Mouse (Mus musculus) cerebellum, adult (tissue): ENCODE measurements around the gene Pld5.

Experiments
- ATAC-seq: cut with Nextera tagmentation; 2 replicates; pipeline ENCODE4 v1.9.2; 2017; ENCODE audit warnings: mild to moderate bottlenecking, moderate library complexity, mixed read lengths; ENCODE audit not compliant: insufficient number of reproducible peaks, low FRiP score, low TSS enrichment

Gene Pld5

DNA sequence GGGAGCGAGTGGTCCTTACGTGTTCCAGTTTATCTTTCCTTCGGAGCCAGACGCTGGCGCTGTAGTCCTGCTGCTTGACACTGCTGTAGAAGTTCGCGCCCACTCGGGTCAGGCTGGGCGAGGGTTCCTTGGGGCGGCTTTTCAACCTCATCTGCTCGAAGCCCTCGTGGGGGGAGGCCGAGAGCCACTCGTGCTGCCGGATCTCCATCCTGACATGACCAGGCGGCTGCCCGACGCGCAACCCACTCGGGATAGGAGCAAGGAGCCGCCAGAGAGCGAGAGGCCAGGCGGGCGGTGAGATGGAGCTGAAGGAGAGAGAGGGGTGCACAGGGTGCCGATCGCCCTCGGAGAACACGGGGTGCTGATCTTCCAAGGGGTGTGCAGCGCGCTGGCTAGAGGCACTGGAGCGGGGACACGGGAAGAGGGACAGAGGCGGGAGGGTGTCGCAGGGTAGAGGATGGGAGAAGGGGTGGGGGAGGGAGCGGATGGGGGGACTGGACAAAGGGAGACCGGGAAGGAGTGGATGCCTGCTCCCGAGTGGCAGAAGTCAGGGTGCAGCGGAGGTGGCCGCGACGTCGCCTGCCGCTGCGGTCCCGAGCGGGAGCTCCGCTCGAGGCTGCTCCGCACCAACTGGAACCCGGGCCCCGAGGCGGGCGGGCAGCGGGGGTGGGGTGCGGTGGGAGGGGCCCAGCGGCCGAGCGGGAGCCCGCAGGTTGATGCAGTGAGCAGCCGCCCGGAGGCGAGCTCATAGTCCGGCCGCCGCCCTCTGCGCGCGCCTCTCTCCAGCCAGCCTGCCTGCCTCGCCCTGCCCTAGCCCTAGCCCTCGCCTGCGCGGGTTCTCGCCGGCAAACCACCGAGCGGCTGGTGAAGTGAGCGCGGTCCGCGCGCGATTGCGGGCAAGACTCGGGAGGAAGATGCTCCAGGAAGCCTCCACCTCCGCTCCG, at the start of gene Pld5:
Pld5 (minus strand) TSS at position 646 of the 944 bp plus-strand sequence.
- ATAC-seq: peak; percentile 92

DNA sequence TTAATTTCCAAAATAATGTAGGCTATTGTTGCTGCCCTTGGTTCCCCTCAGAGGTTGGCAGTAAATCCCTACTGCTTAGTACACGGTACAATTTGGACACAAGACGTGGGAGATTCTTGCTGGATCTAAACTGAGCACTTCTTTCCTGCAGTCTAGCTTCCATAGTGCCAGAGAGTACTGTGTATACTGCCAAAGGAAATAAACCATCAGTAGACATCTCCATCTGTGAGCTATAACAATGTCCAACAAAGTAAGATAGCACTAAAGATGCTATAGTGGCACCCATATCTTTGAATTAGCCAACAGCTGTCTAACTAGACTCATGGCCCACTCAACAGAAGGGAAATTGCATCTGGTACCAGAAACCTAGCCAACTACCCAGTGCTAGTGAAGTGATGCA, 40.0 kb upstream of the Pld5 start:
- ATAC-seq: no peak

DNA sequence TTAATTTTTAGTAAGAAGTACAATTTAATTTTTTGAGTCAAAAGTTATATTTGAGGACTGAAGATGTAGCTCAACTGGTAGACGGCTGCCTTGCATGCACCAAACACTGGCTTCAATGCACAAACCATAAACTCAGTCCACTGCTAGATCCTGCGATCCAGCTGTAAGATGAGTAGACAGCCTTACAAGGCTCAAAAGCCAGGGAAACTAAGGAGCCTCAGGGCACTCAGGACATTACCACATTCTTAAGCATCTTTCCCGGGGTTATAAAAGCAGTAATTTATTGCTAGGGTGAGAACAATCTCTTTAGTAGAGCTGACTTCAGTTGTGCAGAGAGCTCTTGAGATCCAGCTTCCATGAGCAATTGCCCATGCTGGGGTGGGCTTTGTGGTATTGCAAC, 35.1 kb upstream of the Pld5 start:
- no peak for ATAC-seq

DNA sequence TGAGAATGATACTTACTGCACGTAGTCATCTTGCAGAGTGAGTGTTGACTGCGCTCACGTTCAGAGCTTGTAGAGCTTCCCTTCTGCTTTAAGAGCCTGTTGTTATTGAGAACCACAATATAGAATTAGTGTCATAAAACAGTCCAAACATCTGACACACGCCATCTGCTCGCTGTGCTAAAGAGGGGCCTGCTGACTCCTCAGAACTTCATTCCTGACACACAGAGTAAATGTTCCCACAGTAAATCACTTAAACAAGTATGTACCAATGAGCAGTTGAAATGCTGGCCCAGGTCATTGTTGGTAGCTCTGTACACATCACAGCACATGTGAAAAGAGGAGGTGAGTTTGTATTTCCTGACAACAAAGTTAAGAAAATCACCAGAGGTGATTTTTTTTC, 14.3 kb upstream of the Pld5 start:
- ATAC-seq: no peak

DNA sequence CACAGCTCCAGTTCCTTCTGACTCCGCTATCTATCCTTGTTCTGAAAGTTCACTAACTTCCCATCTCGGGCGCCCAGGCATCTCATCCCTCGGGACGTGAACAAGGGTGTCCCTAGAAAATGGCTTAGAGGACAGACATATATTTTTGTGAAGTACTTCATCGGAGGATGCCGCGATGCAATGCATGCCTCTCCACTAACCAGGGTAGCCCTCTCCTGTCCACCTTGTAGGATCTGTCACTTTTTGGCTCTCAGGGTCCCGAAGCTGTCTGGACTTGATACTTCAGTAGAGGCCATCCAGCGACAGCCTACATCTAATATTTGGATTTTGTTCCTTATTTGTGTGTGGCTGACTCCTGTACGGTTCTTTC, 484 bp upstream of the Pld5 start:
- ATAC-seq: no peak

DNA sequence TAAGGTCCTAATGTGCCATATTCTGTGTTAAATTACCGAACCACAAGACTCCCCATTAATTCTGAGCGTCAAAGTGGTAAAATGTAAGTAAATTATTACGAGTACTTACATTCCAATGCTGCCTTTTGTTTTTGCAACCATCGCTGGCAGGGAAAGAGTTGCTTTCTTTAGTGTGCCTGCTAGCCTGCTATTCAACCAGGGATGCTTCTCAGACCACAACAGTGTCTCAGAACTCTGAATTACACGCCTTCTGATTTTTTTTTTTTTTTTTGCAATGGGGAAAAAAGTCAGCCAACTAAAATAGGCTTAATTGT, 26.4 kb downstream of the Pld5 start:
- ATAC-seq: no peak

DNA sequence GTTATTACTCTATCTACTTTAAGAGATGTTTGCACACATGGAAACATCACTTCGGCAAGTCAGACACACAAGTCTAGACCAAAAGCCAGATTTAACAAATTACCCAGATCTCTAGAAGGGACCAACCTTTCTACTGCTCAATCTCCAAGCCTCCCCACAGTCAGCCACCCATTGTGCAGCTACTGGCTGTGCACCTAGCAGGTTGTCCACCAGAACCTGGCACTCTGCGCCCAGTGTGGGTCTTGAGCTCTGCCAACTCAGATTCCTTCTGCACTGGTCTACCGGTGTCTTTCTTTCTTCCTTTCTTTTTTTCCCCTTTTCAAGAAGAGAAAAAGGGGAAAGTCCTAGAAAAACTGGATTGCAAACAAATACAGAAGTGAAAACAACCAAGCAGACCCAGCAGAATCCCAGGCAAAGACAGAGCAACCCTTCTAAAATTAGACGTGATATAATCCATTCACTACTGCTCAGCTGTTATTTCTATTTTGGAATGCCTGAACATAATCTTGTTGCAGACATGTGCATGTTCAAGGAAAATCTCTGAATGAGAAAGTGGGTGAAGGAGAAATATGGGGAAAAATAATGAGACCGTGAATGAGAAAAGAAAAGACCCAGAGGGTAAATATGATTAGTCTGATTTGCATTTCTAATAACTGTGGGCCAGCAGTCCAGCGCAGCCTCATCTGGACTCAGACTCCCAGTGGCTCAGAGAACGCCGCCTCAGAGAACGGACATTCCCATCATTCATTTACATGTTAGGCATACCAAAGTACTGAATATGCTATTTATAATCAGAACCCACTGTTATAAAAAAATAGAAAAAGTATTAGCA, 27.0 kb downstream of the Pld5 start:
- ATAC-seq: no peak

DNA sequence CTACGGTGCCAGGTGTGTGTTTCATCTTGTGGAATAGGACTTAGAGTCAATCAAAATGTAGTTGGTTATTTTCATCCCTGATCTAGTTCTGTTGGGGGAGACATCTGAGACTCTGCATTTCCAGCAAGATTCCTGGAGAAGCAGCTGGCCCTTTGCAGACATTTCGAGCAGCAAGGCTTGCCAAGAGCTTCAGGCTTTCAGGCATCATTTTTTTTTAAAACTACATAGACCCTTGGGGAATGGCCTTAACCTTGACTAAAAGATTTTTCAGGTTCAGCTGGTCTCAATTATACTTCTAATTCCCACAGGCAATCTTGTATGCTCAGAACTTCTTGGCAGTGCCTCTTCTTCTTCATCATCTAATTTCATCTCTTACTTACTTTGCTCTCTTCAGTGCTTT, 35.9 kb downstream of the Pld5 start:
- ATAC-seq: no peak

DNA sequence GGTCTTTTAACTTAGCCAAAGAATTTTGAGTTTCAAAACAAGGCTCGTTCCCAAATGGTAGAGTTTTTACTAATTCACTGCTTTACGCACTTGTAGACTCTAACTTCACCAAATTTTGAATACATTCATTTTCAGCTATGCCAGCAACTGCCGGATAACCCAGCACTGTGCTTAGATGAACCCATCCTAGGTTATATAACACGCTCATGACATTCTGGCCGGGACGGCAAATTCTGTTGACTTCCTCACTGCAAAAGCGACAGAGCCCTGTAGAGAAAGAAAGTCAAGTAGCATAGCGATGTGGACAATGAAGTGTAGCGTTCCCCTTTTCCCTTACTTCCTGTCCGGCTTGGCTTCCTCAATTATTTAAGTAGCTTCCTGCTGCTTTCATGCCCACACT, 51.3 kb downstream of the Pld5 start:
- peak; percentile 54; the same call in 1 of the 2 replicates for ATAC-seq

DNA sequence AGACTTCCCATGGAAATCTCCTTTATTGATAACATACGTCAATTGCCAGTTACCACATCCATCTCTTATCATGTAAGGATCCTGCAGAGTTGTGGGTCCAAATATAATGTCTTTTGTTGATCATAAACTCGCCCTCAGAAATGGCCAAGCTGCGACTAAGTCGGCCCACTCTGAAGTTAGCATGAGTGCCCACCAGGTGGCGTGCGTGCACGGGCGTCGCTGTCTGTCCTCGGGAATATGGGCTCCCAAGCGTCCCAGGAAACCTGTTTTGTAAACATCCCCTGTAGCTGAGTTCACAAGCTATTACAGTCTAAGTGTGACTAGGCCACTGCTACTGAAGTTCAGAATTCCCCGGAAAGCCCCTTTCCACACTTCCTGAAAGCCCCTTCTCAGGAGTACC, 51.9 kb downstream of the Pld5 start:
- peak; percentile 88 for ATAC-seq

DNA sequence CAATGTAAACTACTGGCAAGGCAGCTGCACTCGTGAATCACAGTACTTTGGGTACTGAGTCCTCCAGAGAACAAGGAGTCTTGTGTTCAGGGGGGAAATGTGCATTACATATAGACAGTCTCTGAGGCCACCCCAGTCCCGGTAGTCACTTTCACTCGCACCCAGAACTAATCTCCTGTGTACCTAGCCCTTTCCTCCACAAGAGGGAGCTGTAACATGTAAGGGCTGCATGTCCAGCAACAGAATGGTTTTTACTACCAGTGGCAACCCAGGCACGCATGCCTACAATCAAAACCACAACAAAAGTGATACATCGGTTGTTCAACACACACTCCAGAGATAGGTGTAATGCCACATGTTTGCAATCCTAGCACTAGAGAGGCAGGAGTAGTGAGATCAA, 56.9 kb downstream of the Pld5 start:
- no peak for ATAC-seq

DNA sequence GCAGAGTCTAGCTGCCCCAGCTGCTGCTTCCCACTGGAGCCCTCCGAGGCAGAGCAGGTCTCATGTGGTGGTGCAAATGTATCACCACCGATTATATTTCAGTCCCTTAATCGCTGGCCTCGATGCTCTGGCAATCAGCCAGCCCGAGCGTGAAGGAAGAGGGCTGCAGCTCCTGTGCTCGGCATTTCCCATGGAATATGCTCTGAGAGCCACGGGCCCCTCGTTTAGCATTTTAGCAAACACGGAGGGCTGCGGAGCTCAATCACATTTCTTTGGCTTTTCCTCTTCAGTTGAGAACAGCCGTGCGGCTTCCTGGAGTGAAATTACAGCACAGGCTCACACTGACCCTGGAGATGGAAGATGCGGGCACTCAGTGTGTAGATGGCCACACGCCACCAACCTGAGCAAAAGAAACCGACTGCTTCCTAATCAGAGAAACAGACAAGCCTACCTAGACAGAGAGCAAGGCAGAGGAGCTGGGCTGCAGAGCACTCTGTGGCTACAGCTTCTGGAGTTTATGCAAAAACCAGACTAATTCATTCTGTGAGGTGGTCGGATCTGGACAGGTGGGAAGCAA, 61.4 kb downstream of the Pld5 start:
- ATAC-seq: peak; percentile 63

DNA sequence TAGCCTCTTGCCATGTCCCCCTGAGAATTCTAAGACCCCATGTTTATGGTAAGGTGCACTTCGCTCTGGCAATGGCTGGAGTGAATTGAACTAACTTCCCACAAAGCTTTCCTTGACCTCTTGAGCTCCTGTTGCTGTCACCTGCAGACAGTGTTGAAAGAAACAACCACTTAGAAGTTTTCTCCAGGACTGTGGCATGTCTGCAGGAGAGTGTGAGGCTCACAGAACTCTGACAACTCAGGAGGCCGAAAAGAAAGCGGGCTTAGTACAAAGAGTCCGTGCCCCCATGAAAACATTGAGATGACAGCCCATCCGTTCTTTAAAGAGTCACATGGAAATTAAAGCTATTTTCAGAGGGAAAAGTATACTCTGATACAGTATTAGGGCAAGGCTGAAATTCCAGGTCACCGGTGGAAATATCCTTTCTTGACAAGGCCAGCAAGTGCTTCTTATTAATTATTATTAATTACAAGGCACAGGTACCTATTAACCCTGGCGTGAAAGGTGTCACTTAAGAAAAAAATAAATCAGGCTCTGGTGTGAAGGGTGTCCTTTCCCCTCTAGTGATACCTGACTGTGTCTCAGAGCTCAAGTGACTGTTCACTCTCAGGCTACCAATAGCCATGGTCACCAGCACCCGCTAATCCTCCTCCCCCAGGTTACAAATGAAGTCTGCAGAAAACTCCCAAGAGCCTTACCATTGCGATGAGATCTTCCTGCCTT, 62.0 kb downstream of the Pld5 start:
- ATAC-seq: peak; percentile 54

DNA sequence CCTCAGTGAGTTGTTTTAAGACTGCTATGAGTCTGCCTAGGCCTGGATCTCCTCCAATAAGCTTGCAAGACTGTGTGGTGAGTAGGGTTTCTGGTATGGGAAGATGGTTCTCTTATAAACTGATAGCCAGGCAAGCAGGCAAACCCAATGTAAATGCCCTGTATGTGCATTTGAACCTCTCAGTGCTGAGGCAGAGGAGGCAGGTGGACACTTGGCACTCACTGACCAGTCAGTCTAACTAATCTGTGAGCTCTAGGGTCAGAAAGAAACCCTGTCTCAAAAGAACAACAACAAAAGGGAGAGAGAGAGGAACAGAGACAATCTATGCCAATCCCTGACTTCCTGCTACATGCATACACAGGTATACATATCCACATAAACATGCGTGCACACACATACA, 64.3 kb downstream of the Pld5 start:
- no peak for ATAC-seq

DNA sequence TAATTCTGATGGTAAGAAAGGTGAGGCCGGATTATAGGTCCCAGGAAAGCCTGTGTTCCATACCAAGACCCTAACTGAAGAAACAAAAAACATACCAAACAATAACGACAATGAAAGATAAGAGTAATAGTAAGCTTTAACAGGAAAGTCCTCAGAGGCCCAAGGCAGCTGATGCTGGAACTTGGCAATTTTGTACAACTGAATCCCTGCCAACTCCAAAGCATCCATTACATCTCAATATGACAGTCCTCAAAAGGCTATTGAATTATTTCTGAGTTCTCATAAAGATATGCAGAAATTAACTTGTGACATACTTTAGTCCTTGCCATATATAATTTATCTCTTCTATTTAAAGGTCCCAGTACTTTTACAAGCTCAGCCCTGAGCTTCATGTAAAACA, 67.1 kb downstream of the Pld5 start:
- no peak for ATAC-seq

DNA sequence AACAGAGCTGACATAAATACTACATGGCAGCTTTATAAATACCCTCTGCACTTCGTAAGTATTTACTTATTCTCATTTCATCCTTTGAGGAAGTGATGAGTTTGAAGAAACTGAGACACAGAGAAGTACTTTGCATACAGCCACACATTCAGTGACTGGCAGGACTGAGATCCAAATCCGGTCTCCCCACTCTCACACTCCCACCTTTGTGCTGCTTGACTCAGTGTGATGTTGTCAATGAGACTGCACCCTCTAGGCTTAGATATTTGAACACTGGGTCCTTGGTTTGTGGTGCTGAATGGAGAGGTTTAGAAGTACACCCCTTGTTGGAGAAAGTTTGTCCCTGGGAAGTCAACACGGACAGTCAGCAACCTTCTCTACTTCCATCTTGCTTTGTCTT, 72.8 kb downstream of the Pld5 start:
- no peak for ATAC-seq

DNA sequence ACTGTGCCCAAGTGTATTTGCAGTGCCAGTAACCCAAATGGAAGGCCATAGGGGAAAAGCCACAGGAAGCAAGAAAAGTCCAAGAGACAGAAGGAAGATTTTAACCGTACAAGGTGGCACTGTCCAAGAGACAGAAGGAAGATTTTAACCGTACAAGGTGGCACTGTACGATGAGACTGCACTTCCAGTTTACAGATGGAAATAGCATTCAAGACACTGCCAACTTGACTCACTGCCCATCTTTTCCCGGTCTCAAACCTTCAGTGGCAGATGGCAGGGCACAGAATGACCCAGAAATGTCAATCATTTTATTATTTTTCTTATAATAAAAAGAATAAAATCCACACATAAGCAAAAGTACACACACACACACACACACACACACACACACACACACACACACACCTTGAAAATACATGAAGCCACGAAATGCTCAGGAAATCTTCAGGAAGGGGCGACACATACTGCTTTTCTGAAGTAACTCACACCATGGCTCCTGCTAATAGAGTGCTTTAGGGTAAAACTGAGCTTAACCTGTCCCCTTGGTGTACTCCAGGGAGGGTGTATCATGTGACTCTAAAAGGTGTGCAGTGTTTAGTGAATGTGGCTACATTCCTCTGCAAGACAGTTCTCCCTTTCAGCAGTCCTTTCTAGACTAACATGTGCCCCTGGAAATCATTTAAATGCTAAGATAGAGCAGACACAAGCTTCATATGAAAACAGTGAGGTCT, 77.9 kb downstream of the Pld5 start:
- peak; percentile 80 for ATAC-seq

DNA sequence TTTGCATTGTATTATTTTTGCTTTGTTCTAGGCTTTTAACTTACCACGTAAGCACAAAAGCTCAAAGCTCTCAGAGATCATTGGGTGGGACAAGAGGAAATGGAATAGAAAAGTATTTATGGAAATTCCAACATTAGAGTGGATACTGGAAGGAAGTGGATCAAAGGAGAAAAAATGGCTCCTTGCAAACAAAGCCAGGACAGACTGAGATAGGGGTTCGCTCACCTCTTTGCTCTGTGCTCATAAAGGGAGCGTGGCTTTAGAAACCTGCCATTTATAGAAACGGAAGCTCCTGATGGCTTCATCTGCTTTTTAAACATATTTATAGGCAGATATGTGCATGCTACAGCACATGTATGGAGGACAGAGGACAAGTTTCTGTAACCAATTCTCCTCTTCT, 78.8 kb downstream of the Pld5 start:
- no peak for ATAC-seq

DNA sequence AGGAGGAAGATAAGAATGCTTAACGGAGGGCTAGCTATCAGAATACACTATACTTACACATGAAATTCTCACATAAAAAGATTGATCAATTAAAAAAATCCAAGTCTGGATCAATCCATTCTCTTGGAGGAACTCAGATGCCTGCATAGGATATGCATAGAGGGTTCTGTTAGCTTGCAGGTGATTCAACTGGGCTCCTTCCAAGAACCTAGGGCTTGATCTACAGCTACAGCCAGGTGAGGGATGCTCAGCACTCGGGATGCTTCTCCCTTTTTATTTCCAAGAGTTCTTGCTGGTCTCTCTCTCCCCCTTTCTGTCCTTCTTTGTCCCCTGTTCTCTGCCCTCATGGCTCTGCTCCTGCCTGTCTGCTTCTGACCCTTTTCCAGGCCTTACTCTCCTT, 80.4 kb downstream of the Pld5 start:
- ATAC-seq: no peak

DNA sequence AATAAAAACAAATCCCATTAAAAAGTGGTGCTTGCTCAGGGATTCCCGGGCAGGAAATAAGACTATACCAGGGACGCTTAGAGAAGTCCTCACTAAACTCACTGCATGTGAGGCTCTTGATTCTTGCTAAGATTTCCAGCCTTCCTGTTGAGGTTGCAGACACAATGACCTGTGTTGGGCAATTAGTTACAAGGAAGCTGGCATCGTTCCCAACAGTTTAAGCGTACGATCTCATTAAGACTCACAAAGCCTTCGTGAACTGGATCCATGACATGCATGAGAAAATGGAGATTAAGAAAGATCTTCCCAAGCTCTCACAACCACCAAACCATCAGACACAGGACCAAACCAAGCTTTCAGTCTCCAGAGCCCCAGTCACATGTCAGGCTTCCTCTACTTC, 91.1 kb downstream of the Pld5 start:
- ATAC-seq: no peak
